Mouse (Mus musculus) mesoderm, embryonic 11.5 days (tissue): ENCODE measurements around the gene Apoa4.
A peak's percentile ranks its signal among the peaks of the same experiment; 100 is the strongest.

Experiments
- DNase-seq: peaks from one replicate; pipeline ENCODE4 v3.0.0-alpha.2; 2012; ENCODE audit warnings: low read depth, low spot score

Gene Apoa4

GRCm38 (mm10) chr9:46272070-46272469, 31.6 kb downstream of the Apoa4 start:
- DNase-seq = no peak

GRCm38 (mm10) chr9:46272677-46273454, 32.4 kb downstream of the Apoa4 start, which contains the start of gene Zpr1:
Gene Zpr1, plus strand, starts transcription at chr9:46273064.
- DNase-seq = peak; percentile 94

DNA sequence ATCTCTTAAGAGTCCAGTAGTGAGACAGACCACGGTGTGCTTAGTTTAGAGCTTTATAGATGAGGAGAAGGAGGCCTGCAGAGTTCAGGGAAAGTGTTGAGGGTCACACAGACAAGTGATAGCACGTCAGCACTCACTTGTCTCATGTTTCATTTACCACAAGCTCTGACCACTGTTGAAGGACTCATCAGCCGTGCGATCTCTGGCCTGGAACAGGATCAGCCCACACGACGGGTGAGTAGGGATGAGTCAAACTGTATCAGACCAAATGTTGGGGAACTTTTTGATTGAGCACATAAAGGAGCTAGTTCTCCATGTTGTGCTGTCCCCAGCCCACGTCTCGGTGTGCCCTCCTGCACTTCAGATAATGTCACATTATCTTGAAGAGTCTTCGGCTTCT, 34.0 kb downstream of the Apoa4 start:
- DNase-seq = no peak

GRCm38 (mm10) chr9:46282631-46283436, 42.3 kb downstream of the Apoa4 start, which contains the start of gene Bud13:
Gene Bud13, plus strand, starts transcription at chr9:46283008.
- DNase-seq = peak; percentile 89
